Mouse (Mus musculus) olfactory bulb, adult 2 months (tissue): Measurements from ENCODE around the gene Gm10337.

Experiments
- CTCF ChIP-seq: fragments of 200-500 bp; IDR thresholded peaks from 2 replicates; pipeline ENCODE4 v1.5.1; 2012; ENCODE audit warnings: low read depth, mild to moderate bottlenecking, low read length, moderate library complexity; ENCODE audit not compliant: insufficient read depth
- POLR2A ChIP-seq: fragments of 200-500 bp; IDR thresholded peaks from 2 replicates; pipeline ENCODE4 v1.6.1; 2012; ENCODE audit warnings: mild to moderate bottlenecking, low read depth, low read length, moderate library complexity; ENCODE audit not compliant: insufficient read depth

DNA sequence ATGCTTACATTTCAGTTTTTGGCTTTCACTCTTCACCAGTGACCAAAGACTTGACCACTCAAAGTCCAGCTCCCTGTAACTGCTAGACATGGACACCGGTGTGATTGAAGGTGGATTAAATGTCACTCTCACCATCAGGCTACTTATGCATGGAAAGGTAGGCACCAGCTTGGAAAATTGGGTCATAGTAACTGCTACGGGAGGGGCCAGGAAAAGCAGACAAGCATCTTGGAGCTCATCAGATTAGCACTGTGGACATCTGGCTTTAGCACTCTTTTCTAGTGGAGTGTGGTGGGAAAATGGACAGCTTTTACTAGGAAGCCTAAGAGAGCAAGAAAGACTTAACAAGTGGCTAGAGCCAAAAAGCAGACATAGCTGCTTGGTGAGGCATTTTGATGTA lies 30.3 kb upstream of the Gm10337 start:
- no peak for TF ChIP-seq CTCF
- TF ChIP-seq POLR2A = no peak
